Comparison of ENCODE assay signal across 22 mouse cellular contexts in the genomic region with DNA sequence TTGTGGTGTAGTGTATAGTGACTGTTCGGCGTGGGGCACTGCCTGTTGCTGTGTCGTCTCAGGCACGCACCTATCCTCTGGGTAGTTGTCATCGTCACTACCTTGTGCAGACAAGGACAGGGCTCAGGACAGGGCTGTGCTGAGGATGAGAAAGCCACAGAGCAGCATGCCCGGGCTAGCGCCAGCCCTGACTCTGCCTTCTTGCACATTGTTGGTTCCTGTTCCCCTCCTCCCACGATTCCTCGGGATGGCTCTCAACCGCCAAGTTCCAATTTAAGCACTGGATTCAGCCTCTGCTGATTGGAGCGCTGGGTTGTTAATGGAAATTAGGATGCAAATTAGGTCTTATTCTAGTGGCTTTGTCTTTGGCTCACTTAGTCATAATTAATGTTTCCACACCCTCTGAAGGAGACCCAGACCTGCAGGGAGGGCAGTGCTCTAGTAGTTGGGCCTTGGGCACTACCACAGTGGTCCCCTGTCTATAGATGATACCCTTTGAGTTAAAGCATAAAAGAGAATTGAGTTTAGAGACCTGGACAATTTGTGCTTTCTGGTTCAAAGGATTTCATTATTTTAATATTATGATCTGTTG. TPM values are rescaled to one million over a fixed set of nuclear protein-coding genes. Genes with fewer than 3 reads are reported as not detected.
A peak's percentile ranks its signal among the peaks of the same experiment; 100 is the strongest.
DNase-seq lines count a peak whose midpoint lies in the region; ATAC-seq and TF ChIP-seq lines count a peak whose summit lies in the region.
"Had no signal": no experiment of that assay in that cellular context is flagged by ENCODE, and none has a peak within 500 bp of the region (broad histone marks: within the 10 kb centered on the region; RNA-seq: fewer than 3 reads in every experiment).

No protein-coding gene starts in this region.

- DNase-seq in retina, postnatal 1 day = peak; percentile 41
- DNase-seq in retina, embryonic 14.5 days (ENCODE audit: low spot score) = no peak
- peak; percentile 44 for DNase-seq in Muller cell, postnatal 12 days (ENCODE audit: inconsistent ontology term)
- no peak for DNase-seq in gastrocnemius, adult 2 months
- no peak for DNase-seq in heart, adult 2 months
- DNase-seq: adrenal gland, adult 8-10 months; cerebellum, postnatal 10 days; heart, postnatal 14 days; kidney, adult 8-10 months; kidney, postnatal 36 days; left cerebral cortex, postnatal 4 days; liver; lung, postnatal 10 days; right cerebral cortex, postnatal 14 days; thymus, adult 2 months had no signal

- no peak overlapping the region for H3K4me3 ChIP-seq in forebrain, embryonic 13.5 days
- H3K4me3 ChIP-seq in kidney, embryonic 16.5 days (ENCODE audit: low read length) = no peak overlapping the region
- no peak overlapping the region for H3K4me3 ChIP-seq in gastrocnemius, adult 2 months
- no peak overlapping the region for H3K4me3 ChIP-seq in heart, adult 2 months
- H3K4me3 ChIP-seq: embryonic facial prominence, embryonic 13.5 days; hindbrain, embryonic 12.5 days; stomach, embryonic 15.5 days had no signal

- TF ChIP-seq EP300 in heart, adult 2 months (IDR thresholded peaks at IDR 0.05; ENCODE audit: insufficient read depth, low read depth, low read length) = no peak

- 69% methylated on average over 11 of the region's 11 CpGs for WGBS in forebrain, embryonic 13.5 days
- WGBS in kidney, embryonic 16.5 days = 95% methylated on average over 11 of the region's 11 CpGs
- 90% methylated on average over 11 of the region's 11 CpGs for WGBS in heart, adult 2 months

- H3K27me3 ChIP-seq in forebrain, embryonic 13.5 days = no peaks in the 10 kb centered on the region
- no peaks in the 10 kb centered on the region for H3K27me3 ChIP-seq in kidney, embryonic 16.5 days (ENCODE audit: insufficient read depth, low read length)
- H3K27me3 ChIP-seq in heart, adult 2 months (ENCODE audit: control insufficient read depth, insufficient read depth, low read length) = no peaks in the 10 kb centered on the region
- H3K27me3 ChIP-seq: embryonic facial prominence, embryonic 13.5 days; hindbrain, embryonic 12.5 days; stomach, embryonic 15.5 days had no signal

- no peak for TF ChIP-seq CTCF in gastrocnemius, adult 2 months (IDR thresholded peaks at IDR 0.05)
- no peak for TF ChIP-seq CTCF in heart, adult 2 months (IDR thresholded peaks at IDR 0.05)

- H3K9me3 ChIP-seq in forebrain, embryonic 13.5 days (replicated peaks) = no peaks in the 10 kb centered on the region
- H3K9me3 ChIP-seq in kidney, embryonic 16.5 days (ENCODE audit: low read length) = no peaks in the 10 kb centered on the region
- H3K9me3 ChIP-seq: embryonic facial prominence, embryonic 13.5 days; hindbrain, embryonic 12.5 days; stomach, embryonic 15.5 days had no signal

- TF ChIP-seq POLR2A in heart, adult 2 months (IDR thresholded peaks at IDR 0.05; ENCODE audit: insufficient read depth, low read depth, low read length) = no peak

- peaks cover 61% of the 10 kb centered on the region for H3K36me3 ChIP-seq in forebrain, embryonic 13.5 days (ENCODE audit: poor library complexity, severe bottlenecking)
- peaks cover 26% of the 10 kb centered on the region for H3K36me3 ChIP-seq in kidney, embryonic 16.5 days (ENCODE audit: insufficient read depth, low read length)
- H3K36me3 ChIP-seq in heart, adult 2 months (ENCODE audit: control insufficient read depth, insufficient read depth, low read length) = no peaks in the 10 kb centered on the region

- H3K4me1 ChIP-seq in forebrain, embryonic 13.5 days = peaks cover 8% of the 10 kb centered on the region; the same call in 1 of the 2 replicates
- H3K4me1 ChIP-seq in kidney, embryonic 16.5 days (ENCODE audit: insufficient read depth, low read length) = no peaks in the 10 kb centered on the region
- no peaks in the 10 kb centered on the region for H3K4me1 ChIP-seq in heart, adult 2 months (ENCODE audit: control insufficient read depth, insufficient read depth, low read length)
- H3K4me1 ChIP-seq: embryonic facial prominence, embryonic 13.5 days; stomach, embryonic 15.5 days had no signal

- no peak overlapping the region for H3K4me2 ChIP-seq in forebrain, embryonic 13.5 days
- no peak overlapping the region for H3K4me2 ChIP-seq in kidney, embryonic 16.5 days (replicated peaks; ENCODE audit: low read depth, low read length)
- H3K4me2 ChIP-seq: embryonic facial prominence, embryonic 13.5 days; heart, embryonic 11.5 days; hindbrain, embryonic 12.5 days; stomach, embryonic 15.5 days had no signal

- no peaks in the 10 kb centered on the region for H3K79me2 ChIP-seq in heart, adult 2 months (replicated peaks; ENCODE audit: control insufficient read depth, insufficient read depth, low read length)

- no peak overlapping the region for H3K9ac ChIP-seq in forebrain, embryonic 13.5 days
- no peak overlapping the region for H3K9ac ChIP-seq in kidney, embryonic 16.5 days (replicated peaks; ENCODE audit: low read length)
- H3K9ac ChIP-seq in heart, adult 2 months (ENCODE audit: low read depth, low read length) = no peak overlapping the region
- H3K9ac ChIP-seq: embryonic facial prominence, embryonic 13.5 days; hindbrain, embryonic 12.5 days; stomach, embryonic 15.5 days had no signal

- intact Hi-C loops in gastrocnemius, adult 2 months (cut with DNase I) = no loop called here
- intact Hi-C loops in heart, adult 2 months (cut with DNase I) = no loop called here

- H3K27ac ChIP-seq in forebrain, embryonic 13.5 days = 0 out of 2 replicates have a peak overlapping the region, but pooled peaks have one; percentile 3
- no peak overlapping the region for H3K27ac ChIP-seq in kidney, embryonic 16.5 days (ENCODE audit: low read length)
- H3K27ac ChIP-seq in gastrocnemius, adult 2 months = no peak overlapping the region
- H3K27ac ChIP-seq in heart, adult 2 months = no peak overlapping the region
- H3K27ac ChIP-seq: embryonic facial prominence, embryonic 13.5 days; hindbrain, embryonic 12.5 days; stomach, embryonic 15.5 days had no signal

- ATAC-seq in forebrain, embryonic 13.5 days = peak; percentile 83
- ATAC-seq in kidney, embryonic 16.5 days (ENCODE audit: low FRiP score, low TSS enrichment) = no peak
- ATAC-seq: inflammation-experienced regulatory T-cells, adult 6 months had no signal

RNA-seq across cellular contexts. Expression of a gene that starts 23.8 kb away (rescaled TPM):
- polyA plus RNA-seq in forebrain, embryonic 13.5 days (2015; fragmentation: Nextera tagmentation; extraction: Ambion mirVana) = 88.5 and 90.3 TPM in 2 replicates
- 95.5 and 98.6 TPM in 2 replicates for polyA plus RNA-seq in kidney, embryonic 16.5 days (2015; fragmentation: Nextera tagmentation; extraction: Ambion mirVana)
- 10 to 100 TPM in 1 of 2 experiments, 1 to 10 TPM in 1; 9.0 to 11.5 TPM for total RNA-seq in gastrocnemius, adult 2 months (2021)
- 10 to 100 TPM; 12.7 to 13.7 TPM for total RNA-seq in heart, adult 2 months (2021)
- polyA plus RNA-seq in heart, adult 2 months (2012; rRNA removed) = 4.9 and 9.3 TPM in 2 replicates

Comparison
In these comparisons a context has a peak if more than half of its experiments do, and no peak if none do; other contexts are left out.
1. DNase-seq: peak in retina, postnatal 1 day (single experiment) and Muller cell, postnatal 12 days (single experiment); none in retina, embryonic 14.5 days (single experiment), gastrocnemius, adult 2 months (single experiment) and heart, adult 2 months (0 of 2).